In genomic region chr10:91182291-91182990, GRCm38 (mm10) we compare ENCODE assay signal across 8 mouse cellular contexts. TPM values are rescaled to one million over a fixed set of nuclear protein-coding genes. Genes with fewer than 3 reads are reported as not detected.
A peak's percentile ranks its signal among the peaks of the same experiment; 100 is the strongest.
DNase-seq lines count a peak whose midpoint lies in the region; ATAC-seq lines count a peak whose summit lies in the region.

No protein-coding gene starts in this region.

- H3K9ac ChIP-seq in hindbrain, embryonic 11.5 days (ENCODE audit: low read depth, low read length): peak overlapping the region; percentile 73
- H3K9ac ChIP-seq in lung, embryonic 16.5 days (ENCODE audit: low read length): peak overlapping the region; percentile 81
- peak overlapping the region; percentile 74 for H3K9ac ChIP-seq in stomach, embryonic 16.5 days (ENCODE audit: low read length)

- H3K36me3 ChIP-seq in embryonic facial prominence, embryonic 10.5 days (replicated peaks): no peaks in the 10 kb centered on the region
- no peaks in the 10 kb centered on the region for H3K36me3 ChIP-seq in hindbrain, embryonic 11.5 days (ENCODE audit: control insufficient read depth, insufficient read depth, low read length)
- H3K36me3 ChIP-seq in lung, embryonic 16.5 days (ENCODE audit: control insufficient read depth, insufficient read depth, low read length): no peaks in the 10 kb centered on the region
- no peaks in the 10 kb centered on the region for H3K36me3 ChIP-seq in stomach, embryonic 16.5 days (ENCODE audit: control insufficient read depth, insufficient read depth, low read length)

- no peaks in the 10 kb centered on the region for H3K27me3 ChIP-seq in embryonic facial prominence, embryonic 10.5 days (replicated peaks; ENCODE audit: low read depth, poor library complexity, severe bottlenecking)
- H3K27me3 ChIP-seq in hindbrain, embryonic 11.5 days (ENCODE audit: control insufficient read depth, insufficient read depth, low read length): no peaks in the 10 kb centered on the region
- H3K27me3 ChIP-seq in lung, embryonic 16.5 days (ENCODE audit: control insufficient read depth, insufficient read depth, low read depth, low read length): no peaks in the 10 kb centered on the region
- H3K27me3 ChIP-seq in stomach, embryonic 16.5 days (ENCODE audit: control insufficient read depth, insufficient read depth, low read length): no peaks in the 10 kb centered on the region

- ATAC-seq in hindbrain, embryonic 11.5 days (ENCODE audit: low FRiP score): peak; percentile 36; the same call in 1 of the 2 replicates
- no peak for ATAC-seq in lung, embryonic 16.5 days (ENCODE audit: low read depth)
- ATAC-seq in stomach, embryonic 16.5 days (ENCODE audit: insufficient read depth, low FRiP score): no peak

- H3K27ac ChIP-seq in embryonic facial prominence, embryonic 10.5 days (replicated peaks): peak overlapping the region; percentile 95
- H3K27ac ChIP-seq in hindbrain, embryonic 11.5 days (ENCODE audit: low read depth, low read length): peak overlapping the region; percentile 96
- H3K27ac ChIP-seq in lung, embryonic 16.5 days (ENCODE audit: low read length): peak overlapping the region; percentile 100
- H3K27ac ChIP-seq in stomach, embryonic 16.5 days (ENCODE audit: low read length): peak overlapping the region; percentile 99

- no peaks in the 10 kb centered on the region for H3K9me3 ChIP-seq in embryonic facial prominence, embryonic 10.5 days
- no peaks in the 10 kb centered on the region for H3K9me3 ChIP-seq in hindbrain, embryonic 11.5 days (ENCODE audit: control insufficient read depth, low read length)
- H3K9me3 ChIP-seq in lung, embryonic 16.5 days (ENCODE audit: control insufficient read depth, low read length): no peaks in the 10 kb centered on the region
- H3K9me3 ChIP-seq in stomach, embryonic 16.5 days (replicated peaks; ENCODE audit: control insufficient read depth, low read length): no peaks in the 10 kb centered on the region

- H3K4me3 ChIP-seq in embryonic facial prominence, embryonic 10.5 days: peak overlapping the region; percentile 60
- peak overlapping the region; percentile 50 for H3K4me3 ChIP-seq in hindbrain, embryonic 11.5 days (ENCODE audit: low read depth, low read length)
- peak overlapping the region; percentile 53 for H3K4me3 ChIP-seq in lung, embryonic 16.5 days (ENCODE audit: low read length)
- H3K4me3 ChIP-seq in stomach, embryonic 16.5 days (replicated peaks; ENCODE audit: low read length): peak overlapping the region; percentile 56

- peak overlapping the region; percentile 40 for H3K4me2 ChIP-seq in hindbrain, embryonic 11.5 days (replicated peaks; ENCODE audit: low read depth, low read length)
- peak overlapping the region; percentile 64 for H3K4me2 ChIP-seq in lung, embryonic 16.5 days (ENCODE audit: low read depth, low read length)
- peak overlapping the region; percentile 62 for H3K4me2 ChIP-seq in stomach, embryonic 16.5 days (ENCODE audit: low read depth, low read length)

- peaks cover 28% of the 10 kb centered on the region for H3K4me1 ChIP-seq in embryonic facial prominence, embryonic 10.5 days
- H3K4me1 ChIP-seq in hindbrain, embryonic 11.5 days (replicated peaks; ENCODE audit: control insufficient read depth, insufficient read depth, low read length): 0 out of 2 replicates have a peak, but pooled peaks cover 3% of the 10 kb centered on the region
- H3K4me1 ChIP-seq in lung, embryonic 16.5 days (replicated peaks; ENCODE audit: control insufficient read depth, insufficient read depth, low read length): peaks cover 12% of the 10 kb centered on the region
- H3K4me1 ChIP-seq in stomach, embryonic 16.5 days (ENCODE audit: control insufficient read depth, insufficient read depth, low read length): peaks cover 17% of the 10 kb centered on the region; the same call in 1 of the 2 replicates

- WGBS in embryonic facial prominence, embryonic 10.5 days: 2% methylated on average over 16 of the region's 16 CpGs
- 2% methylated on average over 16 of the region's 16 CpGs for WGBS in hindbrain, embryonic 11.5 days
- 1% methylated on average over 16 of the region's 16 CpGs for WGBS in lung, embryonic 16.5 days
- 2% methylated on average over 16 of the region's 16 CpGs for WGBS in stomach, embryonic 16.5 days

- peak; percentile 51 for DNase-seq in cerebellum, adult 11-12 months
- DNase-seq in cerebellum, adult 9-11 months: no peak
- peak; percentile 89 for DNase-seq in 416B (ENCODE audit: low read depth)
- peak; percentile 35 for DNase-seq in embryonic facial prominence, embryonic 10.5 days (ENCODE audit: low spot score)
- DNase-seq in hindbrain, embryonic 11.5 days (ENCODE audit: low spot score): peak; percentile 60
- DNase-seq in layer of hippocampus, adult 9-11 months: no peak

RNA-seq across cellular contexts. Expression of gene Tmpo, which starts 1.3 kb away (rescaled TPM):
- 260 and 265 TPM in 2 replicates for polyA plus RNA-seq in embryonic facial prominence, embryonic 10.5 days (2016; fragmentation: Nextera tagmentation; extraction: Ambion mirVana)
- polyA plus RNA-seq in hindbrain, embryonic 11.5 days (2014; fragmentation: Nextera tagmentation; extraction: Ambion mirVana): 312 and 320 TPM in 2 replicates
- polyA plus RNA-seq in lung, embryonic 16.5 days (2015; fragmentation: Nextera tagmentation; extraction: Ambion mirVana): 210 and 220 TPM in 2 replicates
- 109 and 132 TPM in 2 replicates for polyA plus RNA-seq in stomach, embryonic 16.5 days (2015; fragmentation: Nextera tagmentation; extraction: Ambion mirVana)

RNA-seq across cellular contexts. Expression of gene Slc25a3, which starts 58.6 kb away (rescaled TPM):
- polyA plus RNA-seq in embryonic facial prominence, embryonic 10.5 days (2016; fragmentation: Nextera tagmentation; extraction: Ambion mirVana): 397 and 400 TPM in 2 replicates
- 426 and 455 TPM in 2 replicates for polyA plus RNA-seq in hindbrain, embryonic 11.5 days (2014; fragmentation: Nextera tagmentation; extraction: Ambion mirVana)
- polyA plus RNA-seq in lung, embryonic 16.5 days (2015; fragmentation: Nextera tagmentation; extraction: Ambion mirVana): 405 and 406 TPM in 2 replicates
- 483 and 485 TPM in 2 replicates for polyA plus RNA-seq in stomach, embryonic 16.5 days (2015; fragmentation: Nextera tagmentation; extraction: Ambion mirVana)

Comparison
In these comparisons a context has a peak if more than half of its experiments do, and no peak if none do; other contexts are left out.
1. DNase-seq: peak in cerebellum, adult 11-12 months (single experiment), 416B (single experiment), embryonic facial prominence, embryonic 10.5 days (single experiment) and hindbrain, embryonic 11.5 days (single experiment); none in cerebellum, adult 9-11 months (single experiment) and layer of hippocampus, adult 9-11 months (single experiment).
2. Peak in every context shown above with its lines, with median percentiles within 50 percentile points of each other: H3K27ac ChIP-seq, H3K4me3 ChIP-seq, H3K4me2 ChIP-seq and H3K9ac ChIP-seq.